Mouse (Mus musculus) gastrocnemius, postnatal 10 days (tissue): ENCODE data around the gene Grem1. TPM values are rescaled to one million over a fixed set of nuclear protein-coding genes. Genes with fewer than 3 reads are reported as not detected.
A peak's percentile ranks its signal among the peaks of the same experiment; 100 is the strongest.

Experiments used
- DNase-seq: peaks from one replicate; pipeline ENCODE4 v3.0.0; 2021; ENCODE audit warnings: mixed read lengths
- total RNA-seq, 2 experiments: library from RNA; stranded (reverse); gene quantifications; 2 replicates each; pipeline ENCODE4 v1.2.3; 2021

The Grem1 gene
- total RNA-seq, 2 experiments from 2014 or later, result 0.12 to 0.63 TPM

GRCm38 (mm10) chr2:113757525-113758310 is 728 bp downstream of the Grem1 start:
- DNase-seq, result peak; percentile 9

- DNase-seq, result no peak
Measured at GRCm38 (mm10) chr2:113756924-113757524, 1.4 kb downstream of the Grem1 start.

- DNase-seq, result no peak
Measured at GRCm38 (mm10) chr2:113749721-113750120, 8.7 kb downstream of the Grem1 start.

- DNase-seq, result no peak
Measured at GRCm38 (mm10) chr2:113749309-113749708, 9.1 kb downstream of the Grem1 start.

- DNase-seq, result no peak
Measured at GRCm38 (mm10) chr2:113728581-113728980, 29.9 kb downstream of the Grem1 start.

GRCm38 (mm10) chr2:113714801-113715200 is 43.6 kb downstream of the Grem1 start:
- no peak for DNase-seq

GRCm38 (mm10) chr2:113713406-113713805 is 45.0 kb downstream of the Grem1 start:
- no peak for DNase-seq

GRCm38 (mm10) chr2:113707507-113707906 is 50.9 kb downstream of the Grem1 start:
- no peak for DNase-seq

GRCm38 (mm10) chr2:113701507-113701906 is 56.9 kb downstream of the Grem1 start:
- no peak for DNase-seq

- DNase-seq, result no peak
Measured at GRCm38 (mm10) chr2:113696647-113697046, 61.8 kb downstream of the Grem1 start.

- no peak for DNase-seq
Measured at GRCm38 (mm10) chr2:113696222-113696621, 62.2 kb downstream of the Grem1 start.

Other genes with a start within 250 kb of the Grem1 start
- under 1 TPM; 0.45 to 0.95 TPM for gene Scg5, start 70.5 kb upstream of the Grem1 start, total RNA-seq
- gene Arhgap11a, start 90.0 kb upstream of the Grem1 start, total RNA-seq, result 1 to 10 TPM; 7.0 to 9.1 TPM